Mouse (Mus musculus): ENCODE measurements at regions not wholly inside any gene's neighbourhood (a gene's known extent, or its start where the extent isn't known, plus 50 kb on each side); places are given as distances from the start of the nearest gene placed in this dataset.

- Histone ChIP-seq H3K79me2 (ENCODE audit: control insufficient read depth, insufficient read depth) (no peaks in the 10 kb centered on the region), H3ac (ENCODE audit: control insufficient read depth, insufficient read length) (no peak overlapping the region), H3K36me3 (ENCODE audit: control insufficient read depth, insufficient read depth) (no peaks in the 10 kb centered on the region), H3K27me3 (ENCODE audit: control insufficient read depth, insufficient read depth, insufficient read length) (no peaks in the 10 kb centered on the region), H3K4me3 (no peak overlapping the region), H3K4me2 (ENCODE audit: low read depth) (no peak overlapping the region)
- no peak for TF ChIP-seq E2F4 (IDR thresholded peaks at IDR 0.05; ENCODE audit: insufficient read depth)
- TF ChIP-seq TCF12 (IDR thresholded peaks at IDR 0.05; ENCODE audit: insufficient read depth, poor library complexity, severe bottlenecking) = no peak
- no peak for TF ChIP-seq REST (IDR thresholded peaks at IDR 0.05; ENCODE audit: insufficient read depth, insufficient read length)
- no peak for TF ChIP-seq MYOG (IDR thresholded peaks at IDR 0.05; ENCODE audit: control insufficient read depth in 1 of 3, insufficient read depth in 1 of 3, insufficient read length in 2 of 3, low read depth in 2 of 3)
- no peak for TF ChIP-seq POLR2AphosphoS2 (IDR thresholded peaks at IDR 0.05; ENCODE audit: insufficient read length, low read depth)
- no peak for TF ChIP-seq SRF (IDR thresholded peaks at IDR 0.05; ENCODE audit: control insufficient read depth, insufficient read length, low read depth)
- TF ChIP-seq TCF3 (IDR thresholded peaks at IDR 0.05; ENCODE audit: insufficient read length, low read depth) = no peak
- no peak for TF ChIP-seq MYOD1 (IDR thresholded peaks at IDR 0.05; ENCODE audit: control insufficient read depth in 1 of 3, insufficient read length in 2 of 3, low read depth in 2 of 3)
- no peak for TF ChIP-seq POLR2A (IDR thresholded peaks at IDR 0.05; ENCODE audit: insufficient read length, low read depth)
- TF ChIP-seq USF1 (IDR thresholded peaks at IDR 0.05; ENCODE audit: low read depth) = no peak
- TF ChIP-seq MAX (IDR thresholded peaks at IDR 0.05; ENCODE audit: low read depth) = no peak
- TF ChIP-seq CEBPB (IDR thresholded peaks at IDR 0.05; ENCODE audit: insufficient read depth, poor library complexity, severe bottlenecking) = no peak
Measured at GRCm38 (mm10) chr12:15562826-15563225, 253.9 kb downstream of the Trib2 start.

GRCm38 (mm10) chr12:15555471-15555870 is 261.3 kb downstream of the Trib2 start:
- Histone ChIP-seq H3K79me2 (ENCODE audit: control insufficient read depth, insufficient read depth) (no peaks in the 10 kb centered on the region), H3K4me2 (ENCODE audit: low read depth) (no peak overlapping the region), H3ac (ENCODE audit: control insufficient read depth, insufficient read length) (no peak overlapping the region), H3K4me3 (no peak overlapping the region), H3K27me3 (ENCODE audit: control insufficient read depth, insufficient read depth, insufficient read length) (no peaks in the 10 kb centered on the region), H3K36me3 (ENCODE audit: control insufficient read depth, insufficient read depth) (no peaks in the 10 kb centered on the region)
- no peak for TF ChIP-seq REST (IDR thresholded peaks at IDR 0.05; ENCODE audit: insufficient read depth, insufficient read length)
- no peak for TF ChIP-seq CEBPB (IDR thresholded peaks at IDR 0.05; ENCODE audit: insufficient read depth, poor library complexity, severe bottlenecking)
- no peak for TF ChIP-seq E2F4 (IDR thresholded peaks at IDR 0.05; ENCODE audit: insufficient read depth)
- no peak for TF ChIP-seq POLR2AphosphoS2 (IDR thresholded peaks at IDR 0.05; ENCODE audit: insufficient read length, low read depth)
- TF ChIP-seq USF1 (IDR thresholded peaks at IDR 0.05; ENCODE audit: low read depth) = no peak
- no peak for TF ChIP-seq POLR2A (IDR thresholded peaks at IDR 0.05; ENCODE audit: insufficient read length, low read depth)
- no peak for TF ChIP-seq SRF (IDR thresholded peaks at IDR 0.05; ENCODE audit: control insufficient read depth, insufficient read length, low read depth)
- TF ChIP-seq TCF12 (IDR thresholded peaks at IDR 0.05; ENCODE audit: insufficient read depth, poor library complexity, severe bottlenecking) = no peak
- TF ChIP-seq TCF3 (IDR thresholded peaks at IDR 0.05; ENCODE audit: insufficient read length, low read depth) = no peak
- TF ChIP-seq MYOD1 (IDR thresholded peaks at IDR 0.05; ENCODE audit: control insufficient read depth in 1 of 3, insufficient read length in 2 of 3, low read depth in 2 of 3) = no peak
- no peak for TF ChIP-seq MAX (IDR thresholded peaks at IDR 0.05; ENCODE audit: low read depth)
- TF ChIP-seq MYOG (IDR thresholded peaks at IDR 0.05; ENCODE audit: control insufficient read depth in 1 of 3, insufficient read depth in 1 of 3, insufficient read length in 2 of 3, low read depth in 2 of 3) = no peak

- Histone ChIP-seq H3ac (ENCODE audit: control insufficient read depth, insufficient read length) (no peak overlapping the region), H3K4me3 (no peak overlapping the region), H3K4me2 (ENCODE audit: low read depth) (no peak overlapping the region), H3K27me3 (ENCODE audit: control insufficient read depth, insufficient read depth, insufficient read length) (no peaks in the 10 kb centered on the region), H3K36me3 (ENCODE audit: control insufficient read depth, insufficient read depth) (no peaks in the 10 kb centered on the region), H3K79me2 (ENCODE audit: control insufficient read depth, insufficient read depth) (no peaks in the 10 kb centered on the region)
- no peak for TF ChIP-seq TCF3 (IDR thresholded peaks at IDR 0.05; ENCODE audit: insufficient read length, low read depth)
- TF ChIP-seq CEBPB (IDR thresholded peaks at IDR 0.05; ENCODE audit: insufficient read depth, poor library complexity, severe bottlenecking) = no peak
- TF ChIP-seq MYOD1 (IDR thresholded peaks at IDR 0.05; ENCODE audit: control insufficient read depth in 1 of 3, insufficient read length in 2 of 3, low read depth in 2 of 3) = no peak
- no peak for TF ChIP-seq POLR2AphosphoS2 (IDR thresholded peaks at IDR 0.05; ENCODE audit: insufficient read length, low read depth)
- no peak for TF ChIP-seq MYOG (IDR thresholded peaks at IDR 0.05; ENCODE audit: control insufficient read depth in 1 of 3, insufficient read depth in 1 of 3, insufficient read length in 2 of 3, low read depth in 2 of 3)
- TF ChIP-seq E2F4 (IDR thresholded peaks at IDR 0.05; ENCODE audit: insufficient read depth) = no peak
- no peak for TF ChIP-seq TCF12 (IDR thresholded peaks at IDR 0.05; ENCODE audit: insufficient read depth, poor library complexity, severe bottlenecking)
- no peak for TF ChIP-seq SRF (IDR thresholded peaks at IDR 0.05; ENCODE audit: control insufficient read depth, insufficient read length, low read depth)
- TF ChIP-seq REST (IDR thresholded peaks at IDR 0.05; ENCODE audit: insufficient read depth, insufficient read length) = no peak
- no peak for TF ChIP-seq POLR2A (IDR thresholded peaks at IDR 0.05; ENCODE audit: insufficient read length, low read depth)
- TF ChIP-seq MAX (IDR thresholded peaks at IDR 0.05; ENCODE audit: low read depth) = no peak
- TF ChIP-seq USF1 (IDR thresholded peaks at IDR 0.05; ENCODE audit: low read depth) = no peak
Measured at GRCm38 (mm10) chr12:15553681-15554007, 263.1 kb downstream of the Trib2 start.

- no peaks in the 10 kb centered on the region for H3K27me3 ChIP-seq (ENCODE audit: control insufficient read depth, insufficient read depth, insufficient read length)
- TF ChIP-seq USF1 (IDR thresholded peaks at IDR 0.05; ENCODE audit: low read depth) (no peak), TCF3 (IDR thresholded peaks at IDR 0.05; ENCODE audit: insufficient read length, low read depth) (no peak), POLR2A (IDR thresholded peaks at IDR 0.05; ENCODE audit: insufficient read length, low read depth) (no peak), CEBPB (IDR thresholded peaks at IDR 0.05; ENCODE audit: insufficient read depth, poor library complexity, severe bottlenecking) (no peak), SRF (IDR thresholded peaks at IDR 0.05; ENCODE audit: control insufficient read depth, insufficient read length, low read depth) (no peak), TCF12 (IDR thresholded peaks at IDR 0.05; ENCODE audit: insufficient read depth, poor library complexity, severe bottlenecking) (no peak), POLR2AphosphoS2 (IDR thresholded peaks at IDR 0.05; ENCODE audit: insufficient read length, low read depth) (no peak), MAX (IDR thresholded peaks at IDR 0.05; ENCODE audit: low read depth) (no peak), REST (IDR thresholded peaks at IDR 0.05; ENCODE audit: insufficient read depth, insufficient read length) (no peak), MYOD1 (IDR thresholded peaks at IDR 0.05; ENCODE audit: control insufficient read depth in 1 of 3, insufficient read length in 2 of 3, low read depth in 2 of 3) (no peak), E2F4 (IDR thresholded peaks at IDR 0.05; ENCODE audit: insufficient read depth) (no peak), MYOG (IDR thresholded peaks at IDR 0.05; ENCODE audit: control insufficient read depth in 1 of 3, insufficient read depth in 1 of 3, insufficient read length in 2 of 3, low read depth in 2 of 3) (no peak)
- no peaks in the 10 kb centered on the region for H3K36me3 ChIP-seq (ENCODE audit: control insufficient read depth, insufficient read depth)
- no peak overlapping the region for H3K4me2 ChIP-seq (ENCODE audit: low read depth)
- no peaks in the 10 kb centered on the region for H3K79me2 ChIP-seq (ENCODE audit: control insufficient read depth, insufficient read depth)
- H3ac ChIP-seq (ENCODE audit: control insufficient read depth, insufficient read length) = no peak overlapping the region
- no peak overlapping the region for H3K4me3 ChIP-seq
Measured at GRCm38 (mm10) chr12:15552979-15553680, 263.6 kb downstream of the Trib2 start.
